Mouse (Mus musculus): ENCODE data around the gene Tvp23b.

The Tvp23b gene

GRCm38 (mm10) chr11:62879220-62880048 is at the start of gene Tvp23b:
TSS of gene Tvp23b (plus strand) at chr11:62879455.
- peak; percentile 99 to 100 for DNase-seq

GRCm38 (mm10) chr11:62830387-62830786 is 48.9 kb upstream of the Tvp23b start:
- no peak for DNase-seq

DNA sequence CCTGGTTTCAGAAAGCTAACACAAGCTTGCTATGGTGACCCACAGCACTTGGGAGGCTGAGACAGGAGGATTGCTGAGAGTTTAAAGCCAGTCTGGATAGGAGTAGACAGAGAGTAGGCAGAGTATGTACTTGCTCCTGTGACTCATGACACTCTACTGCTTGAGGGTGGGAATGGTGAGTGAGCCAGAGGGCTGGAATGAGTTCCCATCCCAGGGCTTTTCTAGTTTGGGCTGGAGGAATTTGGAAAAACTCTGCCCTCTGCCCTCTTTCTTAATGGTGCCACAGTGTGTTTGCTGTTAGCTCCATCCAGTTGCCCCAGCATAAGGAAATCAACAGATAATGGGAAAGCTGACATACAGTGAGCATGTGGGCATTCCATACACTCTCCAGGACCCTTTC is 47.3 kb upstream of the Tvp23b start:
- DNase-seq: no peak

- no peak for DNase-seq
Observed at GRCm38 (mm10) chr11:62844562-62844961, 34.7 kb upstream of the Tvp23b start.

DNA sequence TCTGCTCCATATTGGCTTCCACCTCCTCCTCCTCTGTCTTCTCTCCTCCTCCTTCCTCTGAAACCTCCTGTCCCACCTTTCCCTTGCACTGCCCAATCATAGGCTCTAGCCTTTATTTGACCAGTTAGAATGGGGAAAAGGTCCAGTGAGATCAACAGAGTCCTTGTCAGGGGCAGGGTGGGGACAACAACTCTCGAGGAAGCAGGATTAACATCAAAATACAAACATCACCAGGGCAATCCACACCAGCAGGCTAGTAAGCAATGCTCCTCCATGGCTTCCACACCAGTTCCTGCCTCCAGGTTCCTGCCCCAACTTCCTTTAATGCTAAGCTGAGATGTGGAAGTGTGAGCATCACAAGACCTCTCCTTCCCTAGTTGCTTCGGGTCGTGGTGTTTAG is 33.5 kb upstream of the Tvp23b start:
- no peak for DNase-seq

DNA sequence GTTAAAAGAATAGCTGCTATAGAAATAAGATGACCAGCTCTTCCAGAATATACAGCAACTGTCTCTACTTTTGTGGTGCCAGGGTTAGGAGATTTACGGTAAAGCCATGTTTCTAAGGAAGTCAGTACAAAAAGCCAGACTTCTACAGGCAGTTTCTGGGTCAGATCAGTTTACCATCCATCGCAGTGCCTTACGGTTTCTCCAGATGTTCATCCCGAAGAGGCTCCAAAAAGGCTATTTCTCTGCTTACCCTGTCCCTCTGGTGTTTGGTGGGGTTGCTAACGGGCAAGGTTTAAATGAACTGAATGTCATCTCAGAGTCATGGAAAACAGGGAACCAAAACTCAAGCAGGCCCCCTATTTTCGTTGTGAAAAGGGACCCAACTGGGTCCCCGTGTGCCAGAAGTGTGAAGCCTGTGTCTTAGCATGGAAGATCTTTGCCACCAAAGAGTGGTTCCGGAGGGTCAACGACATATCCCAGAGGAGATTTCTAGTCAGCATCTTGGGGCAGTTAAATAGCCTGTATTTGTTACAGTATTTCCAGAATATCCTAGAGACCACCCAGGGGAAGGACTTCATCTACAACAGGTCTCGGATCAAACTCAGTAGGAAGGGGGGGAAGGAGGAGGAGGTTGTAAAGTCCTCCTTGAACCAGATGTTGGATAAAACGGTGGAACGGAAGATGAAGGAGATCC is 32.1 kb upstream of the Tvp23b start, which contains the start of gene Fbxw10:
Gene Fbxw10 (plus strand): TSS at position 109 of the 694 bp plus-strand sequence.
- DNase-seq: peak; percentile 13 to 29

GRCm38 (mm10) chr11:62847655-62848191 is 31.5 kb upstream of the Tvp23b start:
- peak; percentile 13 to 14 for DNase-seq

- DNase-seq: no peak
Observed at GRCm38 (mm10) chr11:62848301-62848700, 31.0 kb upstream of the Tvp23b start.

GRCm38 (mm10) chr11:62851199-62851598 is 28.1 kb upstream of the Tvp23b start:
- no peak for DNase-seq

- DNase-seq: no peak
Observed at GRCm38 (mm10) chr11:62853334-62853733, 25.9 kb upstream of the Tvp23b start.

- DNase-seq: no peak
Observed at GRCm38 (mm10) chr11:62865562-62865961, 13.7 kb upstream of the Tvp23b start.

DNA sequence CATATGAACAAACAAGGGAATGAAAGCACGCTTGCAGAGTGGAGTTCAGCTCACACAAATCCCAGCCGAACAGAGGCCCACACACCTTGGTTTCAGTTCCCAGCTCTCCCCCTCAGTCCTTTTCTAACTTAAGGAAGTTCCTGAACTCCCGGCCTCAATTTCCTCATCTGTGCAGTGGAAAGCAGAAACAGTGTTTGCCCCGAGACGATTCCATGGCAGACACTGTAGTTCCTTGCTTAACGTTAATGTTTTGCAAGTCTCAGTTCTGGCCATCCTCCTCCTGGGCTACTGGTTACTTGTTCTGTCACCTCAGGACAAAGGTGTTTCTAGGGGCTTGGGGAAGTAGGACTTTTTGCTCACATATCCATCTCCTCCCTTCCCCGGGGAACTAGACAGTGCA is 12.6 kb upstream of the Tvp23b start:
- DNase-seq: no peak

DNA sequence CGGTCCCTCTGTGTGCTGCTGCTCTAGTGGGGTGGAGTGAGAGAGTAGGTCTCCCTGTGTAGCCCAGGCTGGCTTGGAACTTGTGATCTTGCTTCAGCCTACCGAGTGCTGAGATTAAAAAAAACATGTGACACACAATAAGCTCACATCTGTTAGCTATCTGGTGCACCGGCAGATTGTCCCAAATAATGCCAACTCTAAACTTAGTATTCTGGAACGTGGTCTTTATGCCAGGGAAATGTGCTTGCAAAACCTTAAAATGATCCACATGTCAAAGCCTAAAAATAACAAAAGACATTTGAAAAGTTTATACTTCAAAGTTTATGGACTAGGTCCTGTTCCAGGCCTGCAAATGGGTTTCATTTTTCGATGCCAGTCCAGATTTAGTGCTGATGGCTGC is 10.1 kb upstream of the Tvp23b start:
- no peak for DNase-seq

GRCm38 (mm10) chr11:62869715-62870371 is 9.4 kb upstream of the Tvp23b start:
- no peak for DNase-seq

DNA sequence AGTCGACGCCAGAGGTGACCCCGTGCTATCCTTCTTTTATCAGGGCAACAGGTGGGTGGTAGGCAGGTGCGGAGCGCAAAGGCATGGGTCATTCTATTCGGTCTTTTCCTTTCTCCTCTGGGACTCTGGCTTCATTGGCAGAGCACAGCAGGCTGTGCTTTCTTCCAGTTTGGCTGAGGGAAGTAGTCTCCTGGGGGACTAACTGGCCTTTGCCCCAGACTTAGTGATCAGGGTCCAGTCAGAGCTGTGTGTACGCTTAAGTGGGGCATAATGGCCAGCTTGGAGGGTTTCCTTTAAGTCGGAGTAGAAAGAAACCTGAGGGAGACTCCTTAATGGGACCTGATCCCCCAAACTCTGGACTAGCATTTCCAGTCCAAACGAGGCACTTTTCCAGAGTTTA is 5.8 kb upstream of the Tvp23b start:
- DNase-seq: no peak

- DNase-seq: no peak
Observed at GRCm38 (mm10) chr11:62875696-62876095, 3.6 kb upstream of the Tvp23b start.

GRCm38 (mm10) chr11:62876445-62876844 is 2.8 kb upstream of the Tvp23b start:
- no peak for DNase-seq

DNA sequence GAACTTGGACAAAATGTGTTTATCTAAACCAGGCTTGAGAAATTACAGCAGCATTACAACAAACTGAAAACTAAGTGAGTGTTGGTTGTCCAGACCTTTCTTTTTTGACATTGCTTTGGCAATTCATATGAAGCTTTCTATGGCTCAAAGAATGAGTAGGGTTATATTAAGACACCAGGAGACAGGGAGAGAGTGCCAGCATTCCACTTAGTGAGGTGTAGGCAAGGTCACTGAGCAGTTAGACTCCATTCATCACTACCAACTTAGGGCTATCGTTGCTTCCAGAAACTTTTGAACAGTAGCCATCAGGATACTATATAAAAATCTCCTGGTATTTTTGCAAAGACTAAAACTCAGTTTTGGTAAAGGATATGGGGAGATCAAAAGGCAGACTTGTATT is 1.9 kb upstream of the Tvp23b start:
- no peak for DNase-seq

- no peak for DNase-seq
Observed at GRCm38 (mm10) chr11:62878728-62879127, 527 bp upstream of the Tvp23b start.

DNA sequence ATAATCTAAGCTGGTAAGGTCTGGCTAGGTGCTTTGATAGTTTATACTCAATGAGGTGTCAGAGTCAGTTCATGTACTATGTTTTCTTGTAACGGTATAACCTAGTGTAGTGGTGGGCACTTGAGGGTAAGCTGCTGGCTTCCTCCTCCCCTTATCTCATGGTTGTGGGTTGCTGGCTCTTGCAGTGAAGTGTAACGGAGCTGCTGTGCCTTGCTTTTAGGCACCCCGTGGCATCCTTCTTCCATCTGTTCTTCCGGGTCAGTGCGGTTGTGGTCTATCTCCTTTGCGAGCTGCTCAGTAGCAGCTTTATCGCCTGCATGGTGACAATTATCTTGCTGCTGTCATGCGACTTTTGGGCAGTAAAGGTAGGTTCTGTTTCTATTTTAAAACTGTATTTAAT is 4.2 kb downstream of the Tvp23b start:
- no peak for DNase-seq

- DNase-seq: no peak
Observed at GRCm38 (mm10) chr11:62885323-62885722, 6.1 kb downstream of the Tvp23b start.

DNA sequence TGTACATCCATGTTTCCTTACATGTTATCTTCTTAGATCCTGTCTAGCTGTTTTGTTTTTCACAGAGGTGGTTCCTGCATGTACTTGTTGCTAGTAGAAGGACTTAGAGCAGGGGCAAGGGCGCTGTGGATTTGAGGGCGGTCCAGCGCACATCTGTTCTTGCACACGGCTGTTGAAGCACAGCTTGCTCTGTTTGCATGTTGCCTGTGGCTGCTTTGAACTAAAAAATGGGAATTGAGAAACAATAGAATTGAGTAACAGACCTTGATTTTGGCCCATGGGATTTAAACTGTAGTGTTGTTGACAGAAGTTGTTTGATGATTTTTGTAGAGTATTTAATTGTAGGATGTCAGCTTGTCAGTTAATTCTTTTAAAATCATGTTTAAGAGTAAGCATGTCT is 11.5 kb downstream of the Tvp23b start:
- no peak for DNase-seq

GRCm38 (mm10) chr11:62891763-62892162 is 12.5 kb downstream of the Tvp23b start:
- no peak for DNase-seq
